Mouse (Mus musculus) brain, embryonic 14.5 days (tissue): ENCODE data around the gene Cenpx.
"Not testable (repeated sequence)": the region's sequence is repeated elsewhere in the genome, so short reads cannot be mapped to it uniquely, and the experiment has no call there.

ENCODE experiments used
- CTCF ChIP-seq: fragments of 200-500 bp; IDR thresholded peaks from 2 replicates; pipeline ENCODE4 v1.5.1; 2012; ENCODE audit warnings: inconsistent platforms, mild to moderate bottlenecking, moderate library complexity, borderline replicate concordance; ENCODE audit not compliant: insufficient read depth, insufficient read length; ENCODE audit errors: extremely low read depth
- POLR2A ChIP-seq: fragments of 200-500 bp; IDR thresholded peaks from 2 replicates; pipeline ENCODE4 v1.6.1; 2012; ENCODE audit warnings: mild to moderate bottlenecking, inconsistent platforms, borderline replicate concordance; ENCODE audit not compliant: poor library complexity, insufficient read depth, insufficient read length, severe bottlenecking; ENCODE audit errors: extremely low read depth

DNA sequence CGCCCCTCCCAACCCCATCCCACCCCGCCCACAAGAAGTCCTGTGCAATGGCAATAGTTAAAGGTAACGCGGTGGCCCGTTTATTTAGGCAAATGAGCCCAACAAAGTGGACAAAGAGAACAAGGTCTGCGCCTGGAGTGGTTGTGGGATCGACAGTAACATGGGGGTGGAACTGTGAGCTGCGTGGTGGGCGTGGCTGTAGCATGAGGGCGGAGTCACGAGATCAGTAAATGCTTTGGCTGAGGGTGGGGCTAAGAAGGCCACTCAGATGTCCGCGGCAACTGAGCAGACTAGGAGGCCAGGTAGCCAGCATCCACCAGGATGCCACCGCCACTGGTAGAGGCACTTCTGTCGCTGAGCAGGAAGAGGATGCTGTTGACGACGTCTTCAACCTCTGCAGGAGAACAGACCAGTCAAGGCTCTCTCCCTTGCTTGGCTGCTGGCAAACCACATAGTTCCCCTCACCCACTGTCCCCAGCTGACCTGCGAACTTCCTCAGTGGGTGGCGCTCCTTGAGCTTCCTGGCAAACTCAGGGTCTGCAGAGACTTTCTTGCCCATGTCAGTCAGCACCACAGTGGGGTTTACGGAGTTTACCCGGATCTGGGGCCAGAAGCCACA lies 16.0 kb upstream of the Cenpx start:
- not testable (repeated sequence) for TF ChIP-seq CTCF, POLR2A
